Comparison of ENCODE assay signal across 23 mouse cellular contexts in the genomic region with DNA sequence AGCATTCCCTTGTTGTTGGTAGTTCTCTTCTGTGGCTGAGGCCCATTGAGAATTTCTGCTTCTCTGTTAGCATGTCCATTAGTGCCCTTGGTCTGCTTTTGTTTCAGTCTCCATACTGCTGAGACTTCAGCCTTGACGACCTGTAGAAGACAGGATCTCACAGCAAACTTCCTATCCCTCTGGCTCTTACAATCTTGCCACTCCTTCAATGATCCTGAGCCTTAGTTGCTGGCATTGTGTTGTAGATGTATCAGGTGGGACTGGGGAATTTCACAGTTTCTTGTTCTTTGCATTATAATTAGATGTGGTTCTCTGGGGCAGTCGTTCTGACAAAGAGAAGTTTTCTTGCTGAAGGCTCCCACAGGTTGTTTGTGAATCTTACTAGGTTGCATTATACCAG. TPM values are rescaled to one million over a fixed set of nuclear protein-coding genes. Genes with fewer than 3 reads are reported as not detected.
DNase-seq lines count a peak whose midpoint lies in the region; ATAC-seq and TF ChIP-seq lines count a peak whose summit lies in the region.
"Had no signal": no experiment of that assay in that cellular context is flagged by ENCODE, and none has a peak within 500 bp of the region (broad histone marks: within the 10 kb centered on the region; RNA-seq: fewer than 3 reads in every experiment).

No protein-coding gene starts in this region.

- TF ChIP-seq CTCF in ES-Bruce4 (IDR thresholded peaks at IDR 0.05; ENCODE audit: low read depth, low read length): no peak

- no peak for ATAC-seq in erythroid progenitor cell, adult 5-6 weeks (replicated peaks; ENCODE audit: low FRiP score, poor library complexity, severe bottlenecking)
- no peak for ATAC-seq in kidney, embryonic 14.5 days (ENCODE audit: low FRiP score, low TSS enrichment)
- ATAC-seq: forebrain, embryonic 14.5 days; forebrain, embryonic 16.5 days had no signal

- no peak for TF ChIP-seq POLR2A in ES-Bruce4 (IDR thresholded peaks at IDR 0.05; ENCODE audit: insufficient read depth, low read length)

- H3K36me3 ChIP-seq in ES-Bruce4 (ENCODE audit: control insufficient read depth, insufficient read depth, low read length, poor library complexity, severe bottlenecking) (no peaks in the 10 kb centered on the region), ES-E14 (ENCODE audit: control insufficient read depth, insufficient read depth, low read length, poor library complexity, severe bottlenecking) (no peaks in the 10 kb centered on the region; the same call in 1 of the 2 replicates)
- no peaks in the 10 kb centered on the region for H3K36me3 ChIP-seq in kidney, embryonic 14.5 days (ENCODE audit: control insufficient read depth, insufficient read depth, low read length)
- H3K36me3 ChIP-seq: embryonic facial prominence, embryonic 10.5 days; embryonic facial prominence, embryonic 12.5 days; forebrain, embryonic 10.5 days; forebrain, embryonic 12.5 days had no signal

- H3K27ac ChIP-seq in ES-Bruce4 (ENCODE audit: insufficient read depth, low read length) (peak overlapping the region; percentile 83), ES-E14 (ENCODE audit: insufficient read depth, low read depth, low read length, poor library complexity, severe bottlenecking) (no peak overlapping the region; the same call in 1 of the 2 replicates)
- H3K27ac ChIP-seq in kidney, embryonic 14.5 days (ENCODE audit: low read depth, low read length): no peak overlapping the region
- H3K27ac ChIP-seq: embryonic facial prominence, embryonic 10.5 days; embryonic facial prominence, embryonic 12.5 days; forebrain, embryonic 10.5 days; forebrain, embryonic 12.5 days had no signal

- peaks cover 29% of the 10 kb centered on the region for H3K9me3 ChIP-seq in ES-Bruce4 (replicated peaks; ENCODE audit: control insufficient read depth, insufficient read depth, low read length, poor library complexity, severe bottlenecking)
- no peaks in the 10 kb centered on the region for H3K9me3 ChIP-seq in ES-E14 (ENCODE audit: control insufficient read depth, insufficient read depth, low read depth, low read length)
- H3K9me3 ChIP-seq in kidney, embryonic 14.5 days (ENCODE audit: control insufficient read depth, low read length): no peaks in the 10 kb centered on the region
- H3K9me3 ChIP-seq: embryonic facial prominence, embryonic 10.5 days; embryonic facial prominence, embryonic 12.5 days; forebrain, embryonic 10.5 days; forebrain, embryonic 12.5 days had no signal

- no peak overlapping the region for H3K4me2 ChIP-seq in kidney, embryonic 14.5 days (replicated peaks; ENCODE audit: low read depth, low read length)
- H3K4me2 ChIP-seq: embryonic facial prominence, embryonic 12.5 days; forebrain, embryonic 12.5 days had no signal

- H3K27me3 ChIP-seq in ES-Bruce4 (ENCODE audit: control insufficient read depth, insufficient read depth, low read length, poor library complexity, severe bottlenecking): no peaks in the 10 kb centered on the region
- H3K27me3 ChIP-seq in kidney, embryonic 14.5 days (ENCODE audit: control insufficient read depth, insufficient read depth, low read length): no peaks in the 10 kb centered on the region
- H3K27me3 ChIP-seq: embryonic facial prominence, embryonic 12.5 days; forebrain, embryonic 12.5 days had no signal

- in situ Hi-C loops in ES-E14 (cut with MboI; ENCODE audit: low sequenced_read_pairs in 2 of 2, unreplicated experiment in 2 of 2): no loop called here

- WGBS in kidney, embryonic 14.5 days: 17% methylated on average over 2 of the region's 2 CpGs

- peak; percentile 53; the same call in 1 of the 2 replicates for TF ChIP-seq EP300 in ES-Bruce4 (IDR thresholded peaks at IDR 0.05; ENCODE audit: insufficient read depth, low read depth, low read length)

- no peak overlapping the region for H3K9ac ChIP-seq in ES-Bruce4 (ENCODE audit: low read depth, poor library complexity, severe bottlenecking)
- H3K9ac ChIP-seq in ES-E14 (ENCODE audit: insufficient read depth, low read depth, low read length, poor library complexity, severe bottlenecking): no peak overlapping the region
- H3K9ac ChIP-seq in kidney, embryonic 14.5 days (ENCODE audit: low read depth, low read length): no peak overlapping the region
- H3K9ac ChIP-seq: embryonic facial prominence, embryonic 12.5 days; forebrain, embryonic 12.5 days had no signal

- DNase-seq in ES-E14 (ENCODE audit: low read depth, low spot score): peak; percentile 77
- peak; percentile 50 for DNase-seq in WW6 (ENCODE audit: low read depth, low spot score)
- DNase-seq in cerebellum, adult 8-10 months: no peak
- DNase-seq in left cerebral cortex, adult 11 months (ENCODE audit: low spot score): no peak
- DNase-seq: adrenal gland, adult 2 months; adrenal gland, postnatal 10 days; adrenal gland, postnatal 25 days; cerebellum, adult 11 months; cerebellum, adult 18-20 months; cerebellum, adult 9-10 months; cerebellum, postnatal 10 days; cerebellum, postnatal 25 days had no signal

- H3K4me3 ChIP-seq in ES-Bruce4 (ENCODE audit: low read depth, low read length): no peak overlapping the region
- no peak overlapping the region for H3K4me3 ChIP-seq in ES-E14 (ENCODE audit: insufficient read depth in 1 of 2, low read depth in 1 of 2, low read length in 2 of 2, poor library complexity in 1 of 2, severe bottlenecking in 1 of 2)
- H3K4me3 ChIP-seq in kidney, embryonic 14.5 days (ENCODE audit: low read length): no peak overlapping the region
- H3K4me3 ChIP-seq: embryonic facial prominence, embryonic 10.5 days; embryonic facial prominence, embryonic 12.5 days; forebrain, embryonic 10.5 days; forebrain, embryonic 12.5 days had no signal

- H3K4me1 ChIP-seq in ES-Bruce4 (ENCODE audit: control insufficient read depth, insufficient read depth, low read length) (peaks cover 3% of the 10 kb centered on the region), ES-E14 (ENCODE audit: control insufficient read depth in 2 of 2, insufficient read depth in 2 of 2, low read length in 2 of 2, poor library complexity in 1 of 2) (peaks cover 5 to 10% of the 10 kb centered on the region in 2 experiments)
- H3K4me1 ChIP-seq in kidney, embryonic 14.5 days (ENCODE audit: control insufficient read depth, insufficient read depth, low read length): no peaks in the 10 kb centered on the region
- H3K4me1 ChIP-seq: embryonic facial prominence, embryonic 10.5 days; embryonic facial prominence, embryonic 12.5 days; forebrain, embryonic 10.5 days; forebrain, embryonic 12.5 days had no signal

TF ChIP-seq in ES-E14, 5 proteins besides CTCF, POLR2A, EP300 and RAD21:
- TF ChIP-seq ZC3H11A (IDR thresholded peaks at IDR 0.05; ENCODE audit: borderline replicate concordance, low read depth, low read length): no peak
- peak; percentile 61 for TF ChIP-seq CHD2 (IDR thresholded peaks at IDR 0.05; ENCODE audit: low read depth, low read length)

RNA-seq across cellular contexts. Expression of a gene that starts 25.4 kb away (rescaled TPM):
- polyA plus RNA-seq in ES-Bruce4 (2011; ENCODE audit: insufficient read depth, insufficient read length, low read depth, missing spikeins): not detected in 2 replicates
- 0.09 TPM in 1 of 2 replicates, not detected in the other for total RNA-seq in ES-E14 (2012; rRNA removed)
- total RNA-seq in erythroid progenitor cell, adult 5-6 weeks (2015; ENCODE audit: low replicate concordance): not detected in 2 replicates
- total RNA-seq in erythroid progenitor cell, adult 5-6 weeks (2017; ENCODE audit: low replicate concordance): not detected in 2 replicates
- polyA plus RNA-seq in kidney, embryonic 14.5 days (2014; fragmentation: Nextera tagmentation; extraction: Ambion mirVana): not detected in 2 replicates
- total RNA-seq: MEL had no signal
- polyA plus RNA-seq: C2C12; embryonic facial prominence, embryonic 10.5 days had no signal

Comparison
In these comparisons a context has a peak if more than half of its experiments do, and no peak if none do; other contexts are left out.
1. DNase-seq: peak in ES-E14 (single experiment) and WW6 (single experiment); none in cerebellum, adult 8-10 months (single experiment) and left cerebral cortex, adult 11 months (single experiment).